Mouse (Mus musculus) cerebellum, postnatal 10 days (tissue): ENCODE measurements around the gene Gpank1.
"Not testable (repeated sequence)": the region's sequence is repeated elsewhere in the genome, so short reads cannot be mapped to it uniquely, and the experiment has no call there.

Experiments used
- DNase-seq, 2 experiments: peaks; one replicate each; pipeline ENCODE4 v3.0.0; 2021; ENCODE audit warnings: mixed read lengths in 2 of 2

Gene Gpank1

GRCm38 (mm10) chr17:35100196-35100765 is 21.0 kb upstream of the Gpank1 start:
- DNase-seq, result no peak

- DNase-seq, result no peak
Observed at GRCm38 (mm10) chr17:35101161-35101560, 20.1 kb upstream of the Gpank1 start.

DNA sequence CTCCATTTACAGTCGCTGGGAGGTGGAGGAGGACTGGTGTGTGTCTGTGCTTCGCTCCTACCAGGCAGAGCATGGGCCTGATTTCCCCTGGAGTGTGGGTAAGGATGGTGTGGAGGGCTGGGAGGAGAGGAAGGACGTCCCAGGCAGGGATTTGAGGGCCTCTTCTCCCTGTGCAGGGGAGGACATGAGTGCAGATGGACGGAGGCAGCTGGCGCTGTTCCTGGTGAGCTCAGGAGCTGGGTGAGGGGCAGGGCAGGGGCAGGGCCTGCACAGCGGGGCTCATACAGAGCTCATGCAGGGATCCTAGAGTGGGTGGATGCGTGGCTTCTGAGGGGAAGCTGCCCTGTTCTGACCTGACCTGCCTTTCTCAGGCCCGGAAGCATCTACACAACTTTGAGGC is 19.0 kb upstream of the Gpank1 start:
- peak; percentile 61 to 70 for DNase-seq

DNA sequence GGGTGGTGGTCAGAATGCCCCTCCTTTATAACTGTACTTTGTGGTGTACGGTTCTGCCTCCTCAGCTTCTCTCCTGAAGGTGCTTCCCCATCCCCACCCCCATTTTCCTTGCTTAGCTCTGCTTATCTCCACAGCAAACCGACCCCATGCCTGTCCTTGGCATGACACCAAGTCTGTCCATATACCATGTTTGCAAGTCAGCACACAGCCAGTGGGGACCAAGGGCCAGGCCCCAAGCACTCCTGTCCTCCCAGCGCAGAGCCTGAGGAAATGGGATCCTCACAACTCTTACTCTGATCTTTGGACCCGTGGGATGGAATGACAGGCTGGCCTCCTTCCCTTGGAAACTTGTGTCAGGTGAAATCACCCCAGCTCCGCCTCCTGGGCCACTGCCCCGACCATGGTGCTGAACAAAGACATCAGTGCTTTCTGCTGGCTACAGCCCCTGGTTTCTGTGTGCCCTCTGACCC is 18.0 kb upstream of the Gpank1 start:
- DNase-seq, result peak; percentile 27 to 43

DNA sequence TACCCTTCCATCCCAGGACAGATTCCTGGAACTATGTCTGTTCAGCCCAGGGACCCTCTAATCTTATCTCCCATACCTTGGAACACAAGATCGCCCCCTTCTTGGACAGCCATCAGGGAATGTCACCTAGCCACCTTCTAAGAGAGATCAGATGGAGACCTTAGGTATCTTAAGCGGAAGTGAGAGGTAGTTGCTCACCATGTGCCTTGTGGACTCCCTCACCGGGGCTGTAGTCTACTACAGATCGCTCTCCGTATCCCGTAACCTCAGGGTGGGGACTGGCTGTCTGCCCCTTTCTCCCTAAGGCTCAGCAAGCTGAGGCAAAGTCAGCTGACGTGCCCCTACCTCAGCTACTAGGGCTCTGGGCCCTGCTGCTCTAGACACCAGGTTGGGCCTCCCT is 17.2 kb upstream of the Gpank1 start:
- DNase-seq, result peak in 1 of 2 experiments; percentile 12

- no peak for DNase-seq
Observed at GRCm38 (mm10) chr17:35104754-35105153, 16.5 kb upstream of the Gpank1 start.

DNA sequence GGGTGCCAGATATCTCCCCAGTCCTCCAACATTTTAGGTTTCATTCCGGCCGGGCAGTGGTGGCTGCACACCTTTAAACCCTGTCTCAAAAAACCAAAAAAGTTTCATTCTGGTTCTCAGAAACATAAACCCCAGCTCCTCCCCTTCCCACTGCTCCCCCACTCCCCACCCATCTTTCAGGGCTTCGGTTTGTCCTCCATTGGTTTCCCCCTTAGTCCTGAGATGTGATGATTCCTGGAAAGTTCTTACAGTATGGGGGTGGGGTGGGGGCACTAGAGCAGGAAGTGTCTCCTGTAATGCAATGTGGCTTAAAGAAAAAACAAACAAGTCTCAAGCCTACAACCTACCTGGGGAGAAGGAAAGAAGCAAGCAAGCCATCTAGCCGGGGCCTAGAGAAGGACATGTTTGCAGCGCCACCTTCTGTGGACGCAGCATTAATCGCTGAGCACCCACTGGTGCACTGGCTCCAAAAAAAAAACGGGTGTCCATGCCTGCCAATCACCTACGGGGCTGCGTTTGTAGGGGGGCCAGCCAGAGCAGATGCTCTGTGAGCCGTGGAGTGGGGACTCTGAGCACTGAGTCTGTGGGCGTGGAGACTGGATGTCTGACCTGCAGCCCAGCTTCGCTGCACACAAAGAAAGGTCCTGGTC is 15.4 kb upstream of the Gpank1 start:
- DNase-seq, result peak; percentile 83 to 84

- DNase-seq, result no peak
Observed at GRCm38 (mm10) chr17:35106522-35106921, 14.7 kb upstream of the Gpank1 start.

DNA sequence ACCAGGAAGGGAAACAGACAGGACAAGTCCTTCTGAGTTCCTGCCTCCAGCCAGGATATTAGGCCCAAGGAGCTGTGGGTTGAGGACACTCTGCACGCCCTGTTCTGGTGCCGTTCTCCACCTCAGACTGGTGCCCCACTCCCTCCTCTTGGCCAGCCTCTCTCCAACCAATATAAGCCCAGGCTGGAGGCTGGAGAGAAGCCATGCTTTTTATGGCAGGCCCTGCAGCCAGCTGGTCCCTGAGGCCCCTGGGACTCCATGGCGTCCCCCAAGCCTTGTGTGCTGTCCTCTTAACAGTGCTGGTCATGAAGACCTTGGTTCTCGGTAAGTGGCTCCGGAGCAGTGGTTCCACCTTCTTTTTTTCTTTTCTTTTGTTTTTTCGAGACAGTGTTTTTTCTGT is 13.2 kb upstream of the Gpank1 start, which contains the start of gene Ly6g5c:
Gene Ly6g5c, plus strand, starts transcription at position 183 of the 400 bp plus-strand sequence.
- peak; percentile 86 to 90 for DNase-seq

DNA sequence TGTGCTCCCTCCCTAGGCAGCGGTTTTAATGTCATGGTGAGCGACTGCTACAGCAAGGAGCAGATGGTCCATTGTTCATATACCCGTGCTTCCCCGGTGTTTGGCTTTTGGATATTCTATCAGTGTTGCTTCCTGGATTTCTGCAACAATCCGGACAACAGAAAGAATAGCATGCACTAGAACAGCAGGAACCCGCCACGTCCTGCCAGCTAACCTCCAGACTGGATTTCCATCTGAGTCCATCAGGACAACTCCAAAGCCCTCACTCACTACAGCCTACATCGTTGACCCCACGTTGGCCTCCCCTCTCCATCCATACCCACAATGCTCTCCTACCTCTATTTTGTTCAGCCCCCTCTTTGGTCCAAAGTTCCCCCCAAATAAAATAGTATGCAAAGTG is 9.5 kb upstream of the Gpank1 start:
- no peak for DNase-seq

DNA sequence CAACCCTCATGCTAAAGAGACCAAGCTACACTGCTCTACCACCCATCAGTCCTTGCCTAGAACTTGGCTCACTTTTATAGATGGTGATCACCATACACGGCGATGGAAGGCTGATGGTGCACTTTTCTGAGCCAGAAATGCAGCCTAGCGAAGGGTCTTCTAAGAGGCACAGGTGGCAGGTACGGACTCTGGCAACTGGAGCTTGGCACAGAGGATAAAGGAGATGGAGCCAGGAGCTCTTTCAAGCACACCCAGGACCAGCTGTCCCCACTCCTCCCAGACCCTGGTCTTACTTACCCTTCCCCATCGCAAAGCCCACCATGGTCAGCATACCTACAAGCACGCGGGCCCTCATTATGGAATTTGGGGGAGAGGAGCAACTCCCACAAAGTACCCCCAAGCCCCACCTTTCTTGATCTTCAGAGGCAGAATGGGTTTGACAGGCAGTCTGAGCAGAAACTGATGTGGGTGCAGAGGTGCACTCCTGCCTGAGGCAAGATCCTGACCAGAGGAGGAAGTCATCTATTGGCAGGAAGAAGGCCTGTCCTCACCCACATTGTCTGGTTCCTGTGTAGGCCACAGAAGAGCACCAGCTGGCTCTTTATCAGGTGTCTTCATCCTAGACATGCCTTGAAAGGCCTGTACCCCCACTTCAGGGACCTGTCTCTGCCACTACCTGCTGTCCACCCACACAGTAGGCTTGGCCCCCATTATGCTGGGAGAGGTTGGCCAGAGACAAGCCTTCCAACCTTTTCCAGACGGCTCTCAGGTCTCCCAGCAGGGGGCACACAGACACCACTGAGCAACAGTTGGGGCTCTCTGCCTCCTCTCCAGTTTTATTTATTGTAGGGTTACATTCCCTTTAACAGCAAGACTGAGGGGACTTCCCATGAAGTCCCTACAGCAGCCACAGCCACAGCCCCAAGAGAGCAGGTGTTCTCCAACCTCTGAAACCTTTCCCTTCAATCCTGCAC is 5.9 kb upstream of the Gpank1 start, which contains the start of gene Ly6g5b:
Gene Ly6g5b, minus strand, starts transcription at position 383 of the 974 bp plus-strand sequence.
- peak; percentile 68 to 70 for DNase-seq

DNA sequence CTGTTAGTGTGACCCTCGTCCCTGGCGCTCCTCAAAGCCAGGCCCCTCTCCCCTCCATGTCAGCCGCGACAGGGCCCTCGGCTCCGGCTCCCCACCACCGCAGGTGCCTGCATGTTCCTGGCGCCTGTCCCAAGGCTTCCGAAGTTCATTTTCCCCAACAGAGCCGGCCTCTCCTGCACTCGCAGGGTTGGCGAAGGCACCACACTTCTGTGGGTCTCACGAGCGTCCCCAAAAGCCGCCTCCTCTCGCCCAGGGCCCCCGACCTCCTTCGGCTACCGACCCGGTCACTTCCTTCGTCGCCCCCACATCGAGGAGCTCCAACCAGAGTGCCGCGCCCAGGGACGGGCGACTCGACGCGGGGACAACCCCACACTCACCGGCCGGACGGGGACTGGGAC is 511 bp upstream of the Gpank1 start:
- DNase-seq, result peak; percentile 72 to 80

DNA sequence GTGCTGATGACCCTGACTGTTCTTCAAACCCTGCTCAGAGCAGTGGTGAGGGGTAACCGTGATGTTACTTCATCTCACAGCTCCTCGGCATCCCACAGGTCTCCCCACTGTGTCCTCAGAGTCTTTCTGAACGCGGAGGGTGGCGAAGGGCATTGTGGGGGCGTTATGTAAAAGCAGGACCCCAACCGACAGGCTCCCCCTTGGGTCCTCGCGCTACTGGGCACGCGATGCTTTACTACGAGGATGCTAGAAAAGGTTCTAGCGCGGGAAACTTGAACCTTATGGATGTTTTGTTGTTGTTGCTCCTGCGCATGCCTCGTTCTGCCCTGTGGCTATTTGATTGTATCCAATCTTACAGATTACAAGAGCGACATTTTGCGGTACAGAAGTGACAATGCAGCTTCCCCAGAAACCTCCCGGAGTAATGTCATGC is 632 bp downstream of the Gpank1 start, which contains the start of gene Csnk2b:
Gene Csnk2b, minus strand, starts transcription at position 183 of the 433 bp plus-strand sequence.
- DNase-seq, result peak; percentile 85

GRCm38 (mm10) chr17:35123287-35123686 is 2.0 kb downstream of the Gpank1 start:
- not testable (repeated sequence) for DNase-seq

DNA sequence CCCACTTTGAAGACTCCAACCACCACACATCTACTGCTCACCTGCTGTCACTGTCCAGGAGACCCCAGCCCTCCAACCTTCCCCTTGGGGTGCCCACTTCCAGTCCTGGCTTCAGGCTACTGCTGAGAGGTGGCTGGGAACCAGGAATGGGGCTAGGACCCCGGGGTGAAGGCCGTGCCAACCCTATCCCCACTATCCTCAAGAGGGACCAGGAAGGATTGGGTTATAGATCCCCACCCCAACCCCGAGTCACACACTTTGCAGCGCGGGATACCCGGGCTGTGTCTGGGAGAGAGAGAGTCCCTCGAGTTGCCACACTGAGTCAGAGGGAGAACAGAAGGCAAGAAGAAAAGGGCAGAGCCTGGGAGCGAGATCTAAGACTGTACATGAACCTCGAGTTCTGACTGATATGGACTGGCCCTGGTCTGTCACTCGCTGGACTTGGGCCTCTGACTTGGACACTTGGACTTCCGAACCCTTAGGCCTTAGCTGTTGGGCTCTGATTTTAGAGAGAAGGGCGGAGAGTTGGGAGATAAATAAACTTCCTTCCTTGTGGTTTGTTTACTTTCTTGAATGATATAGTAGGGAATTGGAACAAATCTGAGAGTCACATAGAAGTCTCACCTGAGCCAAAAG is 3.1 kb downstream of the Gpank1 start:
- not testable (repeated sequence) for DNase-seq

GRCm38 (mm10) chr17:35125081-35125480 is 3.8 kb downstream of the Gpank1 start:
- no peak for DNase-seq

GRCm38 (mm10) chr17:35125578-35125977 is 4.3 kb downstream of the Gpank1 start:
- DNase-seq, result no peak

- peak; percentile 82 to 84 for DNase-seq
Observed at GRCm38 (mm10) chr17:35126206-35126611, 5.0 kb downstream of the Gpank1 start, which contains the start of gene D17H6S53E. TSS of gene D17H6S53E (plus strand) at chr17:35126373.

DNA sequence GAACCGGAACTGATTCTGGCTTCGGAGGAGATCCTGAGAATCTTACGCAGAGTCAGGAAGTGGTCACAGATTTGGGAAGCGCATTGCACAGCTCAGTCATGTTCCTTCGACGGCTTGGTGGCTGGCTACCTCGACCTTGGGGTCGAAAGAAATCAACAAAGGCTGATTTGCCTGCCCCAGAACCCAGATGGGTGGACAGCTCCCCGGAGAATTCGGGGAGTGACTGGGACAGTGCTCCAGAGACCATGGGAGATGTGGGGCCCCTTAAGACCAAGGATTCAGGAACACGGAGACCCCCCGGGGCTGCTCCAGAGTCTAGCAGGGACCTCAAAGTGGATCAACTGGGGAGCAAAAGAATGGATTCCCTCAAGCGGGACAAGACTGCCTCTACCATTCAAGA is 5.8 kb downstream of the Gpank1 start:
- DNase-seq, result no peak

- DNase-seq, result no peak
Observed at GRCm38 (mm10) chr17:35128996-35129395, 7.7 kb downstream of the Gpank1 start.

DNA sequence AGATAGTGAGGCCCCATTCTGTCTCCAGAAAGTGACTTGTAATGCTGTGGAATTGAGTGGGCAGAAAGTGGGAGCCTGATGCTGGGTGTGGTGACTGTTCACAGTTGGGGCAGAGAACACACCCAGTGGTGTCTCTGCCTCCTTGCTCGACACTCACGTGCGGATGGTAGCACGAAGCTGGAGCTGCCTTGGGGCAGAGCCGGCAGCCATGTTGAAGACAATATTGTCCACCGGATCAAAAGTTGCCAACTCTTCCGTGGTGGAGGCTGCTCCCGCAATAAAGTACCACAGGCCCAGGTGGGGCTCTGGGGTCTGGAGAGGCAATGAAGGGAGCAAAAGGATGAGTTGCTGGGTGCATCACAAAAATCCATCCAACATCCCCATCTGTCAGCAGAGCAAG is 9.8 kb downstream of the Gpank1 start:
- no peak for DNase-seq

DNA sequence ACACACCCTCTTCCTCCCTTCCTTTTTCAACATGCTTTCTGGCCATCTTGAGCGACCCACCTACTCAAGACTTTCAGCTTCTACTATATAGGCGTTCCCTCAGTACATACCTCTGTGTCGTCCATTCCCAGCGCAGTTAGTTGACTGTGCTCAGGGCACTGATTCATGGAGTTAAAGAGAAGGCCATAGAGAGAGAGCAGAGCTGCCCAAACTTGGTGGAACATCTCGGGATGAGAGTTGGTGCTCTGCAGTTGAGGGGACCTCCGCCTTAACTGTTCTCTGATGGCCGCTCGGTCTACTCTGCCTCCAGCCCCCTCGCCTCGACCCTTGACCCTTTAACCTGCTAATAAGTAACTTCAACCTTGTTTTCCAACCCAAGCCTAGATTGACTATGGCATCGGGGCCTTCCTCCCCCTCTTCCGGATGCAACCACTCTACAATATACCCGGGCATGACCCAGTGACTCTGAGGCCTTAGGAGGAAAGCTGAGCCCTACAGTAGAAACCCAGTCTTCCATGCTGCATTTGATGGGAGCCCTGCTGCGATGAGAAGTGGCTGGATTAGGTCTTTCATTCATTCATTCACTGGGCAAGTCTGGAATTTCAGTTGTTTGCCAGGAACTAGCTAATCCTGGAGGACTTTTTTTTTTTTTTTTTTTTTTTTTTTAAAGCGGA is 10.4 kb downstream of the Gpank1 start, which contains the start of gene Apom:
Gene Apom, minus strand, starts transcription at position 551 of the 674 bp plus-strand sequence.
- DNase-seq, result no peak
